Mouse (Mus musculus) bone marrow, adult 2 months (tissue): ENCODE results near the gene Sergef. TPM values are rescaled to one million over a fixed set of nuclear protein-coding genes. Genes with fewer than 3 reads are reported as not detected.

Source experiments
- H3K27ac ChIP-seq: fragments of 200-500 bp; 2 replicates; pipeline ENCODE4 v1.5.1; 2012; ENCODE audit warnings: low read depth, mild to moderate bottlenecking, control low read depth, inconsistent platforms, low read length; ENCODE audit not compliant: control insufficient read depth, poor library complexity, insufficient read depth
- H3K4me1 ChIP-seq: fragments of 200-500 bp; 2 replicates; pipeline ENCODE4 v1.6.1; 2011; ENCODE audit warnings: low read length; ENCODE audit not compliant: control insufficient read depth, insufficient read depth
- H3K4me3 ChIP-seq: fragments of 200-500 bp; replicated peaks from 2 replicates; pipeline ENCODE3; 2011; ENCODE audit warnings: mild to moderate bottlenecking, low read depth, low read length, control low read depth; ENCODE audit not compliant: control insufficient read depth
- CTCF ChIP-seq: fragments of 200-500 bp; IDR thresholded peaks from 2 replicates; pipeline ENCODE4 v1.5.1; 2011; ENCODE audit warnings: low read length, control low read depth; ENCODE audit not compliant: control insufficient read depth, insufficient read depth
- POLR2A ChIP-seq: fragments of 200-500 bp; IDR thresholded peaks from 2 replicates; pipeline ENCODE4 v1.6.1; 2011; ENCODE audit warnings: low read depth, mild to moderate bottlenecking, control low read depth, low read length, borderline replicate concordance; ENCODE audit not compliant: control insufficient read depth
- WGBS: fragments of 180-500 bp; shearing (Covaris S2); methylation state at CpG from one replicate; pipeline ENCODE4 v1.1.7; 2018; 5-methylcytosine and 5-hydroxymethylcytosine counted together
- polyA plus RNA-seq: library from polyadenylated mRNA; stranded (reverse); fragments of >200 nt; gene quantifications from 2 replicates; pipeline ENCODE4 v1.2.4, GENCODE M21; 2011; ENCODE audit warnings: low replicate concordance; ENCODE audit not compliant: missing spikeins, insufficient read depth, insufficient read length

Sergef gene
- polyA plus RNA-seq, 1 experiment, result 6.5 TPM

- WGBS, result 58% methylated on average over 5 of the region's 5 CpGs
- no peak overlapping the region for H3K4me3 ChIP-seq
- TF ChIP-seq CTCF (no peak), POLR2A (no peak)
- no peak overlapping the region for H3K27ac ChIP-seq
- H3K4me1 ChIP-seq, result no peaks in the 10 kb centered on the region; the same call in 1 of the 2 replicates
Measured at GRCm38 (mm10) chr7:46517158-46517557, 122.4 kb downstream of the Sergef start.

- 67% methylated on average over 5 of the region's 5 CpGs for WGBS
Measured at GRCm38 (mm10) chr7:46515960-46516359, 123.6 kb downstream of the Sergef start.

GRCm38 (mm10) chr7:46514981-46515380, 124.6 kb downstream of the Sergef start:
- H3K27ac ChIP-seq, result no peak overlapping the region
- no peak overlapping the region for H3K4me3 ChIP-seq
- TF ChIP-seq POLR2A (no peak), CTCF (no peak)
- no peaks in the 10 kb centered on the region; the same call in 1 of the 2 replicates for H3K4me1 ChIP-seq
- WGBS, result 87% methylated on average over 8 of the region's 8 CpGs

More at GRCm38 (mm10) chr7:46515960-46516359, 123.6 kb downstream of the Sergef start:
- TF ChIP-seq CTCF (0 out of 2 replicates have a peak, but pooled peaks have one; percentile 21), POLR2A (no peak)
- no peak overlapping the region for H3K4me3 ChIP-seq
- H3K27ac ChIP-seq, result no peak overlapping the region
- H3K4me1 ChIP-seq, result no peaks in the 10 kb centered on the region; the same call in 1 of the 2 replicates

GRCm38 (mm10) chr7:46513562-46513961, 126.0 kb downstream of the Sergef start:
- Histone ChIP-seq H3K27ac (no peak overlapping the region), H3K4me1 (no peaks in the 10 kb centered on the region; the same call in 1 of the 2 replicates), H3K4me3 (no peak overlapping the region)
- WGBS, result 78% methylated on average over 8 of the region's 8 CpGs
- TF ChIP-seq CTCF (no peak), POLR2A (no peak)

GRCm38 (mm10) chr7:46512792-46513191, 126.8 kb downstream of the Sergef start:
- Histone ChIP-seq H3K4me1 (no peaks in the 10 kb centered on the region; the same call in 1 of the 2 replicates), H3K4me3 (no peak overlapping the region), H3K27ac (no peak overlapping the region)
- TF ChIP-seq CTCF (no peak), POLR2A (no peak)
- 90% methylated on average over 5 of the region's 5 CpGs for WGBS

GRCm38 (mm10) chr7:46510806-46511205, 128.8 kb downstream of the Sergef start:
- H3K27ac ChIP-seq, result no peak overlapping the region
- H3K4me3 ChIP-seq, result no peak overlapping the region
- 69% methylated on average over 2 of the region's 2 CpGs for WGBS
- H3K4me1 ChIP-seq, result no peaks in the 10 kb centered on the region
- TF ChIP-seq CTCF (no peak), POLR2A (no peak)

- 72% methylated on average over 24 of the region's 24 CpGs for WGBS
- Histone ChIP-seq H3K27ac (no peak overlapping the region), H3K4me3 (no peak overlapping the region), H3K4me1 (no peaks in the 10 kb centered on the region)
- no peak for TF ChIP-seq CTCF
Measured at GRCm38 (mm10) chr7:46509391-46510310, 130.0 kb downstream of the Sergef start.

- no peaks in the 10 kb centered on the region for H3K4me1 ChIP-seq
- H3K27ac ChIP-seq, result no peak overlapping the region
- whole genome bisulfite sequencing, result 86% methylated on average over 12 of the region's 12 CpGs
- H3K4me3 ChIP-seq, result no peak overlapping the region
- TF ChIP-seq POLR2A, result no peak
- TF ChIP-seq CTCF, result no peak
Measured at GRCm38 (mm10) chr7:46508590-46509318, 130.9 kb downstream of the Sergef start.
